26 mouse cellular contexts compared by ENCODE assay signal in genomic region chr11:24123991-24124390, GRCm38 (mm10). TPM values are rescaled to one million over a fixed set of nuclear protein-coding genes. Genes with fewer than 3 reads are reported as not detected.
DNase-seq lines count a peak whose midpoint lies in the region; ATAC-seq and TF ChIP-seq lines count a peak whose summit lies in the region.
"Had no signal": no experiment of that assay in that cellular context is flagged by ENCODE, and none has a peak within 500 bp of the region (broad histone marks: within the 10 kb centered on the region; RNA-seq: fewer than 3 reads in every experiment).

No protein-coding gene starts in this region.

- peak overlapping the region; percentile 86 for H3K27ac ChIP-seq in layer of hippocampus, adult 2 months
- peak overlapping the region; percentile 49 for H3K27ac ChIP-seq in MEL (ENCODE audit: control insufficient read depth, low read depth, low read length)
- peak overlapping the region; percentile 0 for H3K27ac ChIP-seq in liver, embryonic 14.5 days
- H3K27ac ChIP-seq in midbrain, embryonic 11.5 days (ENCODE audit: low read depth, low read length): no peak overlapping the region
- no peak overlapping the region for H3K27ac ChIP-seq in hindbrain, postnatal 0 days
- H3K27ac ChIP-seq: embryonic facial prominence, embryonic 13.5 days; forebrain, embryonic 12.5 days; hindbrain, embryonic 10.5 days; hindbrain, embryonic 15.5 days had no signal

- H3K9me3 ChIP-seq in MEL (replicated peaks; ENCODE audit: insufficient read depth, low read length): no peaks in the 10 kb centered on the region
- no peaks in the 10 kb centered on the region for H3K9me3 ChIP-seq in liver, embryonic 14.5 days (ENCODE audit: control insufficient read depth, low read length)
- H3K9me3 ChIP-seq in midbrain, embryonic 11.5 days (ENCODE audit: control insufficient read depth, low read length): no peaks in the 10 kb centered on the region
- H3K9me3 ChIP-seq in hindbrain, postnatal 0 days (ENCODE audit: low read length): no peaks in the 10 kb centered on the region
- H3K9me3 ChIP-seq: embryonic facial prominence, embryonic 13.5 days; forebrain, embryonic 12.5 days; G1E; heart, embryonic 12.5 days; hindbrain, embryonic 10.5 days; hindbrain, embryonic 15.5 days had no signal

- TF ChIP-seq POLR2A in MEL (IDR thresholded peaks at IDR 0.05; ENCODE audit: control insufficient read depth in 1 of 2, insufficient read depth in 1 of 2, low read depth in 1 of 2, low read length in 2 of 2, poor library complexity in 1 of 2): no peak

- H3K27me3 ChIP-seq in MEL (ENCODE audit: control insufficient read depth in 1 of 2, insufficient read depth in 2 of 2, low read length in 2 of 2): no peaks in the 10 kb centered on the region
- no peaks in the 10 kb centered on the region for H3K27me3 ChIP-seq in liver, embryonic 14.5 days (ENCODE audit: control insufficient read depth, insufficient read depth, low read length)
- H3K27me3 ChIP-seq in midbrain, embryonic 11.5 days (ENCODE audit: control insufficient read depth, insufficient read depth, low read length): no peaks in the 10 kb centered on the region
- no peaks in the 10 kb centered on the region for H3K27me3 ChIP-seq in hindbrain, postnatal 0 days (ENCODE audit: insufficient read depth, low read length)
- H3K27me3 ChIP-seq: embryonic facial prominence, embryonic 13.5 days; forebrain, embryonic 12.5 days; heart, embryonic 12.5 days; hindbrain, embryonic 15.5 days had no signal

- TF ChIP-seq RAD21 in MEL (IDR thresholded peaks at IDR 0.05; ENCODE audit: low read depth, low read length): no peak

- H3K4me3 ChIP-seq in layer of hippocampus, adult 2 months: no peak overlapping the region
- H3K4me3 ChIP-seq in MEL (ENCODE audit: control insufficient read depth in 1 of 2, insufficient read depth in 1 of 2, low read depth in 2 of 2, low read length in 2 of 2): no peak overlapping the region
- H3K4me3 ChIP-seq in liver, embryonic 14.5 days (ENCODE audit: insufficient read depth in 1 of 2, low read depth in 2 of 2, low read length in 2 of 2): no peak overlapping the region
- no peak overlapping the region for H3K4me3 ChIP-seq in midbrain, embryonic 11.5 days (ENCODE audit: low read depth, low read length)
- H3K4me3 ChIP-seq in hindbrain, postnatal 0 days (ENCODE audit: low read length): no peak overlapping the region
- H3K4me3 ChIP-seq: embryonic facial prominence, embryonic 13.5 days; forebrain, embryonic 12.5 days; heart, embryonic 12.5 days; hindbrain, embryonic 10.5 days; hindbrain, embryonic 15.5 days had no signal

- no peak overlapping the region for H3K9ac ChIP-seq in MEL (ENCODE audit: control insufficient read depth, low read depth, low read length, poor library complexity, severe bottlenecking)
- no peak overlapping the region for H3K9ac ChIP-seq in liver, embryonic 14.5 days (replicated peaks)
- no peak overlapping the region for H3K9ac ChIP-seq in midbrain, embryonic 11.5 days (ENCODE audit: low read length)
- no peak overlapping the region for H3K9ac ChIP-seq in hindbrain, postnatal 0 days (replicated peaks; ENCODE audit: low read length)
- H3K9ac ChIP-seq: embryonic facial prominence, embryonic 13.5 days; forebrain, embryonic 12.5 days; forebrain, postnatal 0 days; heart, embryonic 12.5 days; hindbrain, embryonic 15.5 days had no signal

- TF ChIP-seq CTCF in layer of hippocampus, adult 2 months (conservative IDR thresholded peaks at IDR 0.05): no peak
- TF ChIP-seq CTCF in MEL (IDR thresholded peaks at IDR 0.05 in 2 of 3, conservative IDR thresholded peaks at IDR 0.05 in 1 of 3; ENCODE audit: control insufficient read depth in 1 of 3, insufficient read depth in 1 of 3, low read depth in 2 of 3, low read length in 3 of 3, poor library complexity in 1 of 3, severe bottlenecking in 1 of 3): no peak
- no peak for TF ChIP-seq CTCF in liver, embryonic 14.5 days (IDR thresholded peaks at IDR 0.05; ENCODE audit: low read depth)
- no peak for TF ChIP-seq CTCF in hindbrain, postnatal 0 days (IDR thresholded peaks at IDR 0.05; ENCODE audit: low read depth)

- no peak overlapping the region for H3K4me2 ChIP-seq in liver, embryonic 14.5 days (ENCODE audit: low read depth)
- H3K4me2 ChIP-seq in midbrain, embryonic 11.5 days: no peak overlapping the region
- H3K4me2 ChIP-seq in hindbrain, postnatal 0 days (ENCODE audit: low read depth, low read length): no peak overlapping the region
- H3K4me2 ChIP-seq: embryonic facial prominence, embryonic 13.5 days; forebrain, embryonic 12.5 days; heart, embryonic 12.5 days; hindbrain, embryonic 15.5 days had no signal

- TF ChIP-seq EP300 in MEL (IDR thresholded peaks at IDR 0.05; ENCODE audit: low read depth in 1 of 2, low read length in 2 of 2): peak in 1 of 2 experiments; percentile 46; a peak in 3 of 4 replicates
- 0 out of 2 replicates have a peak, but pooled peaks have one; percentile 7 for TF ChIP-seq EP300 in liver, embryonic 14.5 days (IDR thresholded peaks at IDR 0.05; ENCODE audit: low read depth)

- H3K36me3 ChIP-seq in MEL (ENCODE audit: control insufficient read depth in 1 of 2, insufficient read depth in 2 of 2, low read length in 2 of 2): peaks cover 31 to 71% of the 10 kb centered on the region in 2 experiments
- peaks cover 8% of the 10 kb centered on the region; the same call in 1 of the 2 replicates for H3K36me3 ChIP-seq in liver, embryonic 14.5 days (replicated peaks; ENCODE audit: control insufficient read depth, insufficient read depth, low read depth)
- no peaks in the 10 kb centered on the region for H3K36me3 ChIP-seq in midbrain, embryonic 11.5 days (ENCODE audit: control insufficient read depth, insufficient read depth, low read length)
- H3K36me3 ChIP-seq in hindbrain, postnatal 0 days (ENCODE audit: insufficient read depth, low read length): no peaks in the 10 kb centered on the region
- H3K36me3 ChIP-seq: heart, embryonic 12.5 days; hindbrain, embryonic 15.5 days had no signal

- peaks cover 86% of the 10 kb centered on the region for H3K79me2 ChIP-seq in MEL (ENCODE audit: control insufficient read depth, insufficient read depth, low read length, poor library complexity)

- DNase-seq in layer of hippocampus, adult 2 months (ENCODE audit: low spot score in 2 of 2): no peak
- DNase-seq in layer of hippocampus, adult 18-20 months (ENCODE audit: low spot score in 2 of 2): no peak
- peak; percentile 65 for DNase-seq in MEL (ENCODE audit: low read depth, low spot score)
- no peak for DNase-seq in liver, embryonic 14.5 days (ENCODE audit: low read depth in 3 of 3, low spot score in 3 of 3)
- no peak for DNase-seq in midbrain, embryonic 11.5 days (ENCODE audit: low spot score, missing footprints)
- DNase-seq in hindbrain, postnatal 0 days (ENCODE audit: low spot score): no peak
- DNase-seq: adrenal gland, postnatal 14 days; B cell, adult 2 months; cerebellum, adult 11-12 months; cerebellum, adult 9-10 months; cerebellum, postnatal 25 days; forebrain, postnatal 0 days; gastrocnemius, postnatal 14 days had no signal

- 25% methylated on average over 2 of the region's 2 CpGs for WGBS in liver, embryonic 14.5 days (ENCODE audit: insufficient replicate concordance)
- 90% methylated on average over 2 of the region's 2 CpGs for WGBS in midbrain, embryonic 11.5 days
- WGBS in hindbrain, postnatal 0 days: 90% methylated on average over 2 of the region's 2 CpGs

- ATAC-seq in liver, embryonic 14.5 days (ENCODE audit: insufficient read depth): no peak
- ATAC-seq in megakaryocyte-erythroid progenitor cell, adult 5-6 weeks (replicated peaks; ENCODE audit: low FRiP score, low TSS enrichment, poor library complexity, severe bottlenecking): 0 out of 2 replicates have a peak, but pooled peaks have one; percentile 22
- ATAC-seq in midbrain, embryonic 11.5 days (ENCODE audit: low FRiP score): no peak
- no peak for ATAC-seq in hindbrain, postnatal 0 days
- ATAC-seq: CD4-positive, CD25-positive, alpha-beta regulatory T cell, adult 4 months; forebrain, postnatal 0 days had no signal

- peaks cover 42 to 58% of the 10 kb centered on the region in 2 experiments for H3K4me1 ChIP-seq in MEL (ENCODE audit: control insufficient read depth in 1 of 2, insufficient read depth in 2 of 2, low read length in 2 of 2)
- H3K4me1 ChIP-seq in liver, embryonic 14.5 days (replicated peaks; ENCODE audit: control insufficient read depth in 2 of 2, insufficient read depth in 2 of 2, low read length in 1 of 2): peaks cover 59 to 84% of the 10 kb centered on the region in 2 experiments
- H3K4me1 ChIP-seq in midbrain, embryonic 11.5 days (ENCODE audit: control insufficient read depth, insufficient read depth, low read length): 0 out of 2 replicates have a peak, but pooled peaks cover 3% of the 10 kb centered on the region
- no peaks in the 10 kb centered on the region for H3K4me1 ChIP-seq in hindbrain, postnatal 0 days (ENCODE audit: insufficient read depth, low read length)

RNA-seq across cellular contexts. Expression of gene Bcl11a, which starts 46.1 kb away (rescaled TPM):
- total RNA-seq in layer of hippocampus, adult 2 months (2021): 100 to 1,000 TPM; 117 to 121 TPM
- 100 to 1,000 TPM in 1 of 2 experiments, 10 to 100 TPM in 1; 98.5 to 108 TPM for total RNA-seq in layer of hippocampus, adult 18-20 months (2021)
- 37.0 and 43.8 TPM in 2 replicates for total RNA-seq in MEL (2012; rRNA removed)
- 100 to 1,000 TPM in 1 of 2 experiments, 10 to 100 TPM in 1; 83.8 to 112 TPM for polyA plus RNA-seq in MEL (2012; ENCODE audit: insufficient read depth in 1 of 2, insufficient read length in 2 of 2, low read depth in 1 of 2, low replicate concordance in 2 of 2, missing spikeins in 1 of 2)
- 10.9 and 13.0 TPM in 2 replicates for polyA plus RNA-seq in liver, embryonic 14.5 days (2012; rRNA removed)
- polyA plus RNA-seq in liver, embryonic 14.5 days (2014; fragmentation: Nextera tagmentation; extraction: Ambion mirVana): 29.4 and 33.0 TPM in 2 replicates
- 194 and 225 TPM in 2 replicates for total RNA-seq in megakaryocyte-erythroid progenitor cell, adult 5-6 weeks (2014; fragmentation: Nextera tagmentation)
- total RNA-seq in megakaryocyte-erythroid progenitor cell, adult 5-6 weeks (2017): 69.3 and 74.2 TPM in 2 replicates
- 42.5 and 44.1 TPM in 2 replicates for polyA plus RNA-seq in midbrain, embryonic 11.5 days (2014; fragmentation: Nextera tagmentation; extraction: Ambion mirVana)
- total RNA-seq in hindbrain, postnatal 0 days (2014; rRNA removed): 32.2 and 32.3 TPM in 2 replicates
- polyA plus RNA-seq in hindbrain, postnatal 0 days (2015; fragmentation: Nextera tagmentation; extraction: Ambion mirVana): 69.8 and 73.5 TPM in 2 replicates

RNA-seq across cellular contexts. Expression of gene A830031A19Rik, which starts 49.1 kb away (rescaled TPM):
- 1 to 10 TPM; 1.3 to 1.7 TPM for total RNA-seq in layer of hippocampus, adult 2 months (2021)
- 1 to 10 TPM; 1.0 to 1.5 TPM for total RNA-seq in layer of hippocampus, adult 18-20 months (2021)
- total RNA-seq in MEL (2012; rRNA removed): not detected in 2 replicates
- not detected for polyA plus RNA-seq in MEL (2012; ENCODE audit: insufficient read depth in 1 of 2, insufficient read length in 2 of 2, low read depth in 1 of 2, low replicate concordance in 2 of 2, missing spikeins in 1 of 2)
- polyA plus RNA-seq in liver, embryonic 14.5 days (2012; rRNA removed): not detected in 2 replicates
- polyA plus RNA-seq in liver, embryonic 14.5 days (2014; fragmentation: Nextera tagmentation; extraction: Ambion mirVana): not detected in 2 replicates
- total RNA-seq in megakaryocyte-erythroid progenitor cell, adult 5-6 weeks (2014; fragmentation: Nextera tagmentation): not detected in 2 replicates
- not detected in 2 replicates for total RNA-seq in megakaryocyte-erythroid progenitor cell, adult 5-6 weeks (2017)
- polyA plus RNA-seq in midbrain, embryonic 11.5 days (2014; fragmentation: Nextera tagmentation; extraction: Ambion mirVana): not detected in 2 replicates
- not detected in 2 replicates for total RNA-seq in hindbrain, postnatal 0 days (2014; rRNA removed)
- polyA plus RNA-seq in hindbrain, postnatal 0 days (2015; fragmentation: Nextera tagmentation; extraction: Ambion mirVana): not detected in 2 replicates
- total RNA-seq: adrenal gland, postnatal 14 days; forebrain, postnatal 0 days; gastrocnemius, adult 18-20 months; gastrocnemius, postnatal 14 days; heart, adult 8-10 months; heart, postnatal 25 days had no signal
- polyA plus RNA-seq: CD4-positive, CD25-positive, alpha-beta regulatory T cell, adult 4 months; embryonic facial prominence, embryonic 13.5 days; forebrain, embryonic 12.5 days; G1E; gonadal fat pad, adult 2 months; heart, embryonic 12.5 days; heart, embryonic 16.5 days; hindbrain, embryonic 10.5 days; hindbrain, embryonic 15.5 days had no signal

Comparison
In these comparisons a context has a peak if more than half of its experiments do, and no peak if none do; other contexts are left out.
1. H3K27ac ChIP-seq: peak in layer of hippocampus, adult 2 months (single experiment), MEL (single experiment) and liver, embryonic 14.5 days (single experiment); none in midbrain, embryonic 11.5 days (single experiment) and hindbrain, postnatal 0 days (single experiment).